Mouse (Mus musculus) macrophage (primary cell): Measurements from ENCODE around the gene Slc16a14. TPM values are rescaled to one million over a fixed set of nuclear protein-coding genes. Genes with fewer than 3 reads are reported as not detected.

Experiments used
- H3K27ac ChIP-seq: fragments of 350-480 bp; formaldehyde crosslinking; 2 replicates; pipeline ENCODE4 v1.9.0; 2021
- H3K36me3 ChIP-seq: fragments of 350-480 bp; formaldehyde crosslinking; 2 replicates; pipeline ENCODE4 v1.9.0; 2021; ENCODE audit errors: inconsistent target
- H3K4me3 ChIP-seq: fragments of 350-480 bp; formaldehyde crosslinking; 2 replicates; pipeline ENCODE4 v1.9.0; 2021; ENCODE audit errors: inconsistent target
- H3K79me2 ChIP-seq: fragments of 350-480 bp; formaldehyde crosslinking; 2 replicates; pipeline ENCODE4 v1.9.0; 2021; ENCODE audit errors: inconsistent target
- WGBS: methylation state at CpG from one replicate; pipeline ENCODE4 v1.1.7; 2026; ENCODE audit warnings: inconsistent platforms; ENCODE audit not compliant: missing documents; 5-methylcytosine and 5-hydroxymethylcytosine counted together
- polyA plus RNA-seq: library from polyadenylated mRNA; stranded (reverse); fragments of 250-400 nt; gene quantifications from 3 replicates; pipeline ENCODE4 v1.2.4, GENCODE M21; 2018; ENCODE audit warnings: inconsistent platforms

The Slc16a14 gene
- polyA plus RNA-seq, 1 experiment from 2014 or later, result 0.06 TPM

- Histone ChIP-seq H3K36me3 (no peaks in the 10 kb centered on the region), H3K27ac (no peak overlapping the region), H3K4me3 (no peak overlapping the region), H3K79me2 (no peaks in the 10 kb centered on the region)
- 95% methylated on average over 3 of the region's 3 CpGs for WGBS
These were observed 68.2 kb downstream of the Slc16a14 start for GRCm38 (mm10) chr1:84866706-84867230.

- H3K79me2 ChIP-seq, result no peaks in the 10 kb centered on the region
- H3K27ac ChIP-seq, result no peak overlapping the region
- H3K4me3 ChIP-seq, result no peak overlapping the region
- 94% methylated on average over 6 of the region's 6 CpGs for WGBS
- H3K36me3 ChIP-seq, result no peaks in the 10 kb centered on the region
These were observed 68.7 kb downstream of the Slc16a14 start for GRCm38 (mm10) chr1:84866231-84866630.

- WGBS, result 53% methylated on average over 2 of the region's 2 CpGs
- Histone ChIP-seq H3K36me3 (no peaks in the 10 kb centered on the region), H3K4me3 (no peak overlapping the region), H3K79me2 (no peaks in the 10 kb centered on the region), H3K27ac (no peak overlapping the region)
These were observed 70.3 kb downstream of the Slc16a14 start for GRCm38 (mm10) chr1:84864645-84865044.

GRCm38 (mm10) chr1:84861255-84861630 is 73.7 kb downstream of the Slc16a14 start:
- Histone ChIP-seq H3K79me2 (no peaks in the 10 kb centered on the region), H3K36me3 (no peaks in the 10 kb centered on the region), H3K27ac (no peak overlapping the region), H3K4me3 (no peak overlapping the region)
- WGBS, result 83% methylated on average over 1 of the region's 1 CpGs

- no peaks in the 10 kb centered on the region for H3K79me2 ChIP-seq
- no peak overlapping the region for H3K4me3 ChIP-seq
- H3K27ac ChIP-seq, result no peak overlapping the region
- WGBS, result 87% methylated on average over 10 of the region's 10 CpGs
- H3K36me3 ChIP-seq, result no peaks in the 10 kb centered on the region
These were observed 74.3 kb downstream of the Slc16a14 start for GRCm38 (mm10) chr1:84860360-84861254.

GRCm38 (mm10) chr1:84859597-84859996 is 75.3 kb downstream of the Slc16a14 start:
- Histone ChIP-seq H3K36me3 (no peaks in the 10 kb centered on the region), H3K27ac (no peak overlapping the region), H3K4me3 (no peak overlapping the region), H3K79me2 (no peaks in the 10 kb centered on the region)
- 96% methylated on average over 6 of the region's 6 CpGs for WGBS

Other genes with a start within 250 kb of the Slc16a14 start
- 0.14 to 1.4 TPM (median 0.21 TPM) in 3 replicates for gene Dner, start 238.9 kb downstream of the Slc16a14 start, polyA plus RNA-seq
- 2.8 to 6.1 TPM (median 5.5 TPM) in 3 replicates for gene Fbxo36, start 95.3 kb downstream of the Slc16a14 start, polyA plus RNA-seq
- 138 to 185 TPM (median 152 TPM) in 3 replicates for gene Trip12, start 94.6 kb downstream of the Slc16a14 start, polyA plus RNA-seq
- gene Gm10553, start 165.0 kb upstream of the Slc16a14 start, polyA plus RNA-seq, result not detected in 3 replicates
- 2.3 to 8.6 TPM (median 4.1 TPM) in 3 replicates for gene A530032D15Rik, start 174.7 kb upstream of the Slc16a14 start, polyA plus RNA-seq